Mouse (Mus musculus): ENCODE measurements around the gene Alg6. TPM values are rescaled to one million over a fixed set of nuclear protein-coding genes. Genes with fewer than 3 reads are reported as not detected.

The Alg6 gene
- polyA plus RNA-seq (2012; rRNA removed) = 11.8 and 13.1 TPM in 2 replicates

GRCm38 (mm10) chr4:99714904-99715782 is at the start of gene Alg6:
TSS of gene Alg6 (plus strand) at chr4:99715664.
- TF ChIP-seq CTCF (IDR thresholded peaks at IDR 0.05; ENCODE audit: borderline replicate concordance, extremely low read depth, insufficient read depth, insufficient read length) (no peak), POLR2A (IDR thresholded peaks at IDR 0.05; ENCODE audit: borderline replicate concordance, extremely low read depth, insufficient read depth, insufficient read length, poor library complexity, severe bottlenecking) (peak; percentile 55; the same call in 1 of the 2 replicates)

GRCm38 (mm10) chr4:99670203-99670851 is 45.1 kb upstream of the Alg6 start:
- DNase-seq (ENCODE audit: low read depth) = no peak
- TF ChIP-seq POLR2A (IDR thresholded peaks at IDR 0.05; ENCODE audit: borderline replicate concordance, extremely low read depth, insufficient read depth, insufficient read length, poor library complexity, severe bottlenecking) (no peak), CTCF (IDR thresholded peaks at IDR 0.05; ENCODE audit: borderline replicate concordance, extremely low read depth, insufficient read depth, insufficient read length) (no peak)

More at GRCm38 (mm10) chr4:99714904-99715782, at the start of gene Alg6:
- DNase-seq (ENCODE audit: low read depth) = peak; percentile 97

- TF ChIP-seq POLR2A (IDR thresholded peaks at IDR 0.05; ENCODE audit: borderline replicate concordance, extremely low read depth, insufficient read depth, insufficient read length, poor library complexity, severe bottlenecking) = no peak
- no peak for TF ChIP-seq CTCF (IDR thresholded peaks at IDR 0.05; ENCODE audit: borderline replicate concordance, extremely low read depth, insufficient read depth, insufficient read length)
- DNase-seq (ENCODE audit: low read depth) = no peak
Observed at GRCm38 (mm10) chr4:99675191-99675590, 40.3 kb upstream of the Alg6 start.

- no peak for TF ChIP-seq POLR2A (IDR thresholded peaks at IDR 0.05; ENCODE audit: borderline replicate concordance, extremely low read depth, insufficient read depth, insufficient read length, poor library complexity, severe bottlenecking)
- TF ChIP-seq CTCF (IDR thresholded peaks at IDR 0.05; ENCODE audit: borderline replicate concordance, extremely low read depth, insufficient read depth, insufficient read length) = no peak
Observed at GRCm38 (mm10) chr4:99683941-99684340, 31.5 kb upstream of the Alg6 start.

GRCm38 (mm10) chr4:99686308-99686707 is 29.2 kb upstream of the Alg6 start:
- peak; percentile 2 for DNase-seq (ENCODE audit: low read depth)
- TF ChIP-seq CTCF (IDR thresholded peaks at IDR 0.05; ENCODE audit: borderline replicate concordance, extremely low read depth, insufficient read depth, insufficient read length) (no peak), POLR2A (IDR thresholded peaks at IDR 0.05; ENCODE audit: borderline replicate concordance, extremely low read depth, insufficient read depth, insufficient read length, poor library complexity, severe bottlenecking) (no peak)

More at GRCm38 (mm10) chr4:99683941-99684340, 31.5 kb upstream of the Alg6 start:
- no peak for DNase-seq (ENCODE audit: low read depth)

GRCm38 (mm10) chr4:99712583-99713183 is 2.8 kb upstream of the Alg6 start:
- TF ChIP-seq POLR2A (IDR thresholded peaks at IDR 0.05; ENCODE audit: borderline replicate concordance, extremely low read depth, insufficient read depth, insufficient read length, poor library complexity, severe bottlenecking) (no peak), CTCF (IDR thresholded peaks at IDR 0.05; ENCODE audit: borderline replicate concordance, extremely low read depth, insufficient read depth, insufficient read length) (no peak)
- no peak for DNase-seq (ENCODE audit: low read depth)

GRCm38 (mm10) chr4:99713971-99714370 is 1.5 kb upstream of the Alg6 start:
- DNase-seq (ENCODE audit: low read depth) = no peak
- TF ChIP-seq POLR2A (IDR thresholded peaks at IDR 0.05; ENCODE audit: borderline replicate concordance, extremely low read depth, insufficient read depth, insufficient read length, poor library complexity, severe bottlenecking) (no peak), CTCF (IDR thresholded peaks at IDR 0.05; ENCODE audit: borderline replicate concordance, extremely low read depth, insufficient read depth, insufficient read length) (no peak)

- TF ChIP-seq CTCF (IDR thresholded peaks at IDR 0.05; ENCODE audit: borderline replicate concordance, extremely low read depth, insufficient read depth, insufficient read length) (no peak), POLR2A (IDR thresholded peaks at IDR 0.05; ENCODE audit: borderline replicate concordance, extremely low read depth, insufficient read depth, insufficient read length, poor library complexity, severe bottlenecking) (no peak)
- DNase-seq (ENCODE audit: low read depth) = no peak
Observed at GRCm38 (mm10) chr4:99715783-99716416, 436 bp downstream of the Alg6 start.

GRCm38 (mm10) chr4:99717905-99718304 is 2.4 kb downstream of the Alg6 start:
- no peak for DNase-seq (ENCODE audit: low read depth)
- TF ChIP-seq CTCF (IDR thresholded peaks at IDR 0.05; ENCODE audit: borderline replicate concordance, extremely low read depth, insufficient read depth, insufficient read length) (no peak), POLR2A (IDR thresholded peaks at IDR 0.05; ENCODE audit: borderline replicate concordance, extremely low read depth, insufficient read depth, insufficient read length, poor library complexity, severe bottlenecking) (no peak)

- TF ChIP-seq CTCF (IDR thresholded peaks at IDR 0.05; ENCODE audit: borderline replicate concordance, extremely low read depth, insufficient read depth, insufficient read length) (no peak), POLR2A (IDR thresholded peaks at IDR 0.05; ENCODE audit: borderline replicate concordance, extremely low read depth, insufficient read depth, insufficient read length, poor library complexity, severe bottlenecking) (no peak)
- no peak for DNase-seq (ENCODE audit: low read depth)
Observed at GRCm38 (mm10) chr4:99724331-99724730, 8.9 kb downstream of the Alg6 start.
